Mouse (Mus musculus): Measurements from ENCODE around the gene Gm21887. TPM values are rescaled to one million over a fixed set of nuclear protein-coding genes. Genes with fewer than 3 reads are reported as not detected.
"Not testable (repeated sequence)": the region's sequence is repeated elsewhere in the genome, so short reads cannot be mapped to it uniquely, and the experiment has no call there.

Gm21887 gene
- polyA plus RNA-seq, 1 experiment from 2014 or later = 273 TPM

DNA sequence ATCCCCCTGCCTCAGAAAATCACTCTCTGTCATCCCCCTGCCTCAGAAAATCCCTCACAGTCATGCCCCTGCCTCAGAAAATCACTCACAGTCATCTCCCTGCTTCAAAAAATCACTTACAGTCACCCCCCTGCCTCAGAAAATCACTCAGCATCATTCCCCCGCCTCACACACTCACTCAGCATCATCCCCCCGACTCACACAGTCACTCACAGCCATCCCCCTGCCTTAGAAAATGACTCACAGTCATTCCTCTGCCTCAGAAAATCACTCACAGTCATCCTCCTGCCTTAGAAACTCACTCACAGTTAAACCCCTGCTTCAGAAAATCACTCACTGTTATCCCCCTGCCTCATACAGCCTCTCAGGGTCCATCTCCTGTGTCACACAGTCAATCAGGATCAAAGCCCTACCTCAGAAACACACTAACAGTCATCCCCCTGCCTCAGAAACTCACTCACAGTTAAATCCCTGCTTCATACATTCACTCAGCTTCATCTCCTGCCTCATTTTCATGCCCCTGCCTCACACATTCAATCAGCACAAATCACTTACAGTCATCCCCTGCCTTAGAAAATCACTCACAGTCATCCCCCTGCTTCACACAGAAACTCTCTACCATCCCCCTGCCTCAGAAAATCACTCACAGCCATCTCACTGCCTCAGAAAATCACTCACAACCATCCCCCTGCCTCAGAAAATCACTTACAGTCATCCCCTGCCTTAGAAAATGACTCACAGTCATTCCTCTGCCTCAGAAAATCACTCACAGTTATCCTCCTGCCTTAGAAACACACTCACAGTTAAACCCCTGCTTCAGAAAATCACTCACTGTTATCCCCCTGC is 14.4 kb upstream of the Gm21887 start:
- WGBS = 27% methylated on average over 2 of the region's 2 CpGs
- not testable (repeated sequence) for H3K4me3 ChIP-seq (replicated peaks); H3K27me3 ChIP-seq (replicated peaks); H3K9me3 ChIP-seq; H3K27ac ChIP-seq; H3K9ac ChIP-seq; H3K4me2 ChIP-seq; H3K4me1 ChIP-seq; H3K36me3 ChIP-seq; ATAC-seq (ENCODE audit: insufficient read depth, low FRiP score, low read depth)

DNA sequence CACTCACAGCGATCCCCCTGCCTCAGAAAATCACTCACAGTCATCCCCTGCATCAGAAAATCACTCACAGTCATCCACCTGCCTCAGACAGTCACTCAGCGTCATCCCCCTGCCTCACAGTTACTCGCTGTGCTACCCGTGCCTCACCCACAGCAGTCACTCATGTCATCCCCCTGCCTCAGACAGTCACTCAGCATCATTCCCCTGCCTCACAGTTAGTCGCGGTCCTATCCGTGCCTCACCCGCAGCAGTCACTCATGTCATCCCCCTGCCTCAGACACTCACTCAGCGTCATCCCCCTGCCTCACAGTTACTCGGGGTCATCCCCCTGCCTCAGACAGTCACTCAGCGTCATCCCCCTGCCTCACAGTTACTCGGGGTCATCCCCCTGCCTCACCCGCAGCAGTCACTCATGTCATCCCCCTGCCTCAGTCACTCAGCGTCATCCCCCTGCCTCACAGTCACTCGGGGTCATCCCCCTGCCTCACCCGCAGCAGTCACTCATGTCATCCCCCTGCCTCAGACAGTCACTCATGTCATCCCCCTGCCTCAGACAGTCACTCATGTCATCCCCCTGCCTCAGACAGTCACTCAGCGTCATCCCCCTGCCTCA is 13.4 kb upstream of the Gm21887 start:
- H3K36me3 ChIP-seq; H3K27me3 ChIP-seq (replicated peaks); H3K4me2 ChIP-seq; H3K9ac ChIP-seq; H3K27ac ChIP-seq; H3K9me3 ChIP-seq; H3K4me1 ChIP-seq; ATAC-seq (ENCODE audit: insufficient read depth, low FRiP score, low read depth); H3K4me3 ChIP-seq (replicated peaks): not testable (repeated sequence)
- WGBS = no CpG with 5 or more reads among the region's 17 CpGs

DNA sequence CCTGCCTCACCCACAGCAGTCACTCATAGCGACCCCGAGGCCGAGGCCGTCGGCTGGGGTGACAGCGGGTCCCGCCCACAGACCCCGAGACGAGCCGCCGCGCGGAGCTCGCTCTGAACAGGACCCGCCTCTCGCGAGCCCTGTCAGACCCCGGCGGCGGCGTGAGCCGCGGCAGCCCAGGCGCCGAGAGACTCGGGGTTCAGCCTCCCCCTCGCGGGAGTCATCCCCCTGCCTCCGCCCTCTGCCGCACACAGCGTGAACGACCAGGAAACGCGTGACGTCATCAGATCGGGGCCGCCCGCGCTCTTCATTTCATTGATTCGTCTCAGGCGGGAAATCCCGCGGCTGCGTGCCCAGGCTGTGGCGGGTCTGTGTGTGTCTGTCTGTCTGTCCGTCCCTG is 12.5 kb upstream of the Gm21887 start:
- not testable (repeated sequence) for ATAC-seq (ENCODE audit: insufficient read depth, low FRiP score, low read depth); H3K9ac ChIP-seq; H3K4me3 ChIP-seq (replicated peaks); H3K9me3 ChIP-seq; H3K27ac ChIP-seq; H3K36me3 ChIP-seq; H3K4me2 ChIP-seq; H3K4me1 ChIP-seq; H3K27me3 ChIP-seq (replicated peaks)
- no CpG with 5 or more reads among the region's 46 CpGs for WGBS

DNA sequence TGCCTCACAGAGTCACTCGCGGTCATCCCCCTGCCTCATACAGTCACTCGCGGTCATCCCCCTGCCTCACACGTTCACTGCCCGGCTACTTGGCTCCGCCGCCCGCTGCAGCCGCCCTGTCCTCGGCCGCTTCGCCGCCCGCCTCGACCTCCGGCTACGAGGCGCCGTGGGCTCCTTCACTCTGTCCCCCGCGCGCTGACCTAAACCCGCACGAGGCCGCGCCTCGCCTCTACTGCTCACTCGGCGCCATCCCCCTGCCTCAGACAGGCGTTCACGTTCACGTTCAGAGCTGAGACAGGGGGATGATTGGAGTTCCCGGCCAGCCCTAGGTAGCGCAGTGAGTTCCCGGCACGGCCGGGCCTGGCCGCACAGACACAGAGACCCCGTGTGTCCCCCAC is 12.0 kb upstream of the Gm21887 start:
- peak; percentile 5; the same call in 1 of the 2 replicates for ATAC-seq (ENCODE audit: insufficient read depth, low FRiP score, low read depth)
- H3K27me3 ChIP-seq (replicated peaks); H3K4me1 ChIP-seq; H3K4me3 ChIP-seq (replicated peaks); H3K9ac ChIP-seq; H3K27ac ChIP-seq; H3K9me3 ChIP-seq; H3K36me3 ChIP-seq: not testable (repeated sequence)
- H3K4me2 ChIP-seq = peak overlapping the region; percentile 40; the same call in 1 of the 2 replicates
- WGBS = 9% methylated on average over 5 of the region's 40 CpGs

DNA sequence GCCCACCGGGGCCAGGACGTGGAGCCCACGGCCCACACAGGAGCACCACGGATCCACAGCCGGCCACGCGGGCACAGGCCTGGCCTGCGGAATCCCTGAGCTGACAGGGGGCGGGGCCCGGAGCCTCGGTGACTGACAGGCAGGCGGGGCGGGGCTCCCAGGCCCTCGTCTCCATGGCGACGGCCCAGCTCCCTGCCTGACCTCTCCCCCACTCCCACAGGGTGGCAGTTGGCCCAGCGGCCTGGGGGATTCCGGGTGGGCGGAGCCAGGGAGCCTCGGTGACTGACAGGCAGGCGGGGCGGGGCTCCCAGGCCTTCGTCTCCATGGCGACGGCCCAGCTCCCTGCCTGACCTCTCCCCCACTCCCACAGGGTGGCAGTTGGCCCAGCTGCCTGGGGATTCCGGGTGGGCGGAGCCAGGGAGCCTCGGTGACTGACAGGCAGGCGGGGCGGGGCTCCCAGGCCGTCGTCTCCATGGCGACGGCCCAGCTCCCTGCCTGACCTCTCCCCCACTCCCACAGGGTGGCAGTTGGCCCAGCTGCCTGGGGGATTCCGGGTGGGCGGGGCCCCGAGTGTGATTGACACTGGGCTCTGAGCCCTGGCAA is 11.5 kb upstream of the Gm21887 start:
- not testable (repeated sequence) for H3K27ac ChIP-seq; H3K9ac ChIP-seq; H3K27me3 ChIP-seq (replicated peaks); H3K36me3 ChIP-seq; H3K9me3 ChIP-seq; H3K4me3 ChIP-seq (replicated peaks); H3K4me1 ChIP-seq
- WGBS = 0% methylated on average over 4 of the region's 37 CpGs
- H3K4me2 ChIP-seq = peak overlapping the region; percentile 40; the same call in 1 of the 2 replicates
- peak; percentile 88 for ATAC-seq (ENCODE audit: insufficient read depth, low FRiP score, low read depth)

DNA sequence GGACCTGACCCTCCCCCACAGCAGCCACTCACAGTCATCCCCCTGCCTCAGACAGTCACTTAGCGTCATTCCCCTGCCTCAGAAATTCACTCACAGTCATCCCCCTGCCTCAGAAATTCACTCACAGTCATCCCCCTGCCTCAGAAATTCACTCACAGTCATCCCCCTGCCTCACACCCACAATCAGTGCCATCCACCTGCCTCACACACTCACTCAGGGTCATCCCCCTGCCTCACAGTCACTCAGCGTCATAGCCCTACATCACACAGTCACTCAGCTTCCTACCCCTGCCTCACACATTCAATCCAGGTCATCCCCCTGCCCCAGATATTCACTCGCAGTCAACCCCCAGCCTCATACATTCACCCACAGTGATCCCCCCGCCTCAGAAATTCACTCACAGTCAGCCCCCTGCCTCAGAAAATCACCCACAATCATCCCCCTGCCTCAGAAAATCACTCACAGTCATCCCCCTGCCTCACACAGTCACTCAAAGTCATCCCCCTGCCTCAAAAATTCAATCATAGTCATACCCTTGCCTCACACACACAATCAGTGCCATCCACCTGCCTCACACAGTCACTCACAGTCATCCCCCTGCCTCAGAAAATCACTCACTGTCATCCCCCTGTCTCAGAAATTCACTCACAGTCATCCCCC is 10.8 kb upstream of the Gm21887 start:
- 4% methylated on average over 2 of the region's 4 CpGs for WGBS
- H3K36me3 ChIP-seq; ATAC-seq (ENCODE audit: insufficient read depth, low FRiP score, low read depth); H3K9ac ChIP-seq; H3K4me3 ChIP-seq (replicated peaks); H3K27ac ChIP-seq; H3K27me3 ChIP-seq (replicated peaks); H3K4me2 ChIP-seq; H3K4me1 ChIP-seq; H3K9me3 ChIP-seq: not testable (repeated sequence)

DNA sequence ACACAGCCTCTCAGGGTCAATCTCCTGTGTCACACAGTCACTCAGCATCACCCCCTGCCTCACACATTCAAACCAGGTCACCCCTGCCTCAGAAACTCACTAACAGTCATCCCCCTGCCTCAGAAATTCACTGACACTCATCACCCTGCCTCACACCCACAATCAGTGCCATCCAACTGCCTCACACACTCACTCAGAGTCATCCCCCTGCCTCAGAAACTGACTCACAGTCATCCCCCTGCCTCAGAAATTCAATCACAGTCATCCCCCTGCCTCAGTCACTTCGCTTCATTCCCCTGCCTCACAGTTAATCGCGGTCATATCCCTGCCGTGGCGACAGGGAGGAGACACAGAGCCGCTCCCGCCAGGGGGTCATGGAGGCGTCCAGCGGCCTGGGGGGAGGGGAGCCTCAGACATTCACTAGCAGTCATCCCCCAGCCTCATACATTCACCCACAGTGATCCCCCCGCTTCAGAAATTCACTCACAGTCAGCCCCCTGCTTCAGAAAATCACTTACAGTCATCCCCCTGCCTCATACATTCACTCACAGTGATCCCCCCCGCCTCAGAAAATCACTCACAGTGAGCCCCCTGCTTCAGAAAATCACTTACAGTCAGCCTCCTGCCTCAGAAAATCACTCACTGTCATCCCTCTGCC is 10.1 kb upstream of the Gm21887 start:
- H3K27ac ChIP-seq; ATAC-seq (ENCODE audit: insufficient read depth, low FRiP score, low read depth); H3K4me1 ChIP-seq; H3K9me3 ChIP-seq; H3K4me3 ChIP-seq (replicated peaks); H3K36me3 ChIP-seq; H3K27me3 ChIP-seq (replicated peaks); H3K9ac ChIP-seq; H3K4me2 ChIP-seq: not testable (repeated sequence)
- 41% methylated on average over 6 of the region's 11 CpGs for WGBS

DNA sequence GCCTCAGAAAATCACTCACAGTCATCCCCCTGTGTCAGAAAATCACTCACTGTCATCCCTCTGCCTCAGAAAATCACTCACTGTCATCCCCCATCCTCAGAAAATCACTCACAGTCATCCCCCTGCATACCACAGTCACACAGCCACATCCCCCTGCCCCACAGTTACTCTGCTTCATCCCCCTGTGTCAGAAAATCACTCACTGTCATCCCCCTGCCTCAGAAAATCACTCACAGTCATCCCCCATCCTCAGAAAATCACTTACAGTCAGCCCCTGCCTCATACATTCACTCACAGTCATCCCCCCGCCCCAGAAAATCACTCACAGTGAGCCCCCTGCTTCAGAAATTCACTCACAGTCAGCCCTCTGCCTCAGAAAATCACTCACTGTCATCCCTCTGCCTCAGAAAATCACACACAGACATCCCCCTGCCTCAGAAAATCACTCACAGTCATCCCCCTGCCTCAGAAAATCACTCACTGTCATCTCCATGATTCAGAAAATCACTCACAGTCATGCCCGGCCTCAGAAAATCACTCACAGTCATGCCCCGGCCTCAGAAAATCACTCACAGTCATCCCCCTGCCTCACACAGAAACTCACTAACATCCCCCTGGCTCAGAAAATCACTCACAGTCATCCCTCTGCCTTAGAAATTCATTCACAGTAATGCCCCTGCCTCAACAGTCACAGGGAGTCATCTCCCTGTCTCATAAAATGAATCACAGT is 9.4 kb upstream of the Gm21887 start:
- H3K4me1 ChIP-seq; H3K4me3 ChIP-seq (replicated peaks); H3K9ac ChIP-seq; H3K4me2 ChIP-seq; ATAC-seq (ENCODE audit: insufficient read depth, low FRiP score, low read depth); H3K9me3 ChIP-seq; H3K27ac ChIP-seq; H3K36me3 ChIP-seq; H3K27me3 ChIP-seq (replicated peaks): not testable (repeated sequence)
- 6% methylated on average over 2 of the region's 3 CpGs for WGBS

DNA sequence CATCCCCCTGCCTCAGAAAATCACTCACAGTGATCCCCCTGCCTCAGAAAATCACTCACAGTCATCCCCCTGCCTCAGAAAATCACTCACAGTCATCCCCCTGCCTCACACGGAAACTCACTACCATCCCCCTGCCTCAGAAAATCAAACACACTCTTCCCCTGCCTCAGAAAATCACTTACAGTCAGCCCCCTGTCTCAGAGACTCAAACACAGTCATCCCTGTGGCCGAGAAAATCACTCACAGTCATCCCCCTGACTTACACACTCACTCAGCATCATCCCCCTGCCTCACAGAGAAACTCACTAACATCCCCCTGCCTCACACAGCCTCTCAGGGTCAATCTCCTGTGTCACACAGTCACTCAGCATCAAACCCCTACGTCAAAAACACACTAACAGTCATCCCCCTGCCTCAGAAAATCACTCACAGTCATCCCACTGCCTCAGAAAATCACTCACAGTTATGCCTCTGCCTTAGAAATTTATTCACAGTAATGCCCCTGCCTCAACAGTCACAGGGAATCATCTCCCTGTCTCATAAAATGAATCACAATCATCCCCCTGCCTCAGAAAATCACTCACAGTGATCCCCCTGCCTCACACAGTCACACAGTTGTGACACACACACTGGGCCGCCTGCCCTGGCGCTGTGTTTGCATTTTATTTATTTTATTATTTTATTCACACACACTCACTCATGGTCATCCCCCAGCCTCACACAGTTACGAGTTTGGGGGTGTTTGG is 8.6 kb upstream of the Gm21887 start:
- not testable (repeated sequence) for H3K27ac ChIP-seq; H3K36me3 ChIP-seq; H3K4me1 ChIP-seq; H3K9ac ChIP-seq; ATAC-seq (ENCODE audit: insufficient read depth, low FRiP score, low read depth); H3K4me3 ChIP-seq (replicated peaks); H3K9me3 ChIP-seq; H3K27me3 ChIP-seq (replicated peaks); H3K4me2 ChIP-seq
- WGBS = 47% methylated on average over 6 of the region's 6 CpGs

DNA sequence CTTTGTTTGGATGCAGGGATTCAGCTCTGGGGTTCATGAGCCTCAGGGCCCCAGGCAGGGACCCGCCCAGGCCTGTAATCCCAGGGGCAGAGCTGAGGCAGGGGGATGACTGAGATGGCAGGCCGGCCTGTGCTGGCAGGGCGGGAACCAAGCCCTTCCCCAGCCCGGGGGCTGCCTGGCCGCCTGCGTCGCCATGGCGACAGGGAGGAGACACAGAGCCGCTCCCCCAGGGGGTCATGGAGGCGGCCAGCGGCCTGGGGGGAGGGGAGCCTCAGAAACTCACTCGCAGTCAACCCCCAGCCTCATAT is 8.1 kb upstream of the Gm21887 start:
- H3K27me3 ChIP-seq (replicated peaks); H3K36me3 ChIP-seq; H3K4me1 ChIP-seq; H3K4me3 ChIP-seq (replicated peaks); ATAC-seq (ENCODE audit: insufficient read depth, low FRiP score, low read depth); H3K27ac ChIP-seq; H3K9me3 ChIP-seq; H3K4me2 ChIP-seq; H3K9ac ChIP-seq: not testable (repeated sequence)
- WGBS = no CpG with 5 or more reads among the region's 12 CpGs
